Mouse (Mus musculus) heart, adult 2 months (tissue): Measurements from ENCODE around the gene Col8a2.

ENCODE experiments used
- CTCF ChIP-seq: fragments of 200-600 bp; IDR thresholded peaks from 2 replicates; pipeline ENCODE4 v1.8.1; 2022; ENCODE audit warnings: antibody characterized with exemption, mild to moderate bottlenecking, moderate library complexity
- POLR2A ChIP-seq: fragments of 200-500 bp; IDR thresholded peaks from 2 replicates; pipeline ENCODE4 v1.6.1; 2011; ENCODE audit warnings: mild to moderate bottlenecking, low read depth, low read length, control low read depth; ENCODE audit not compliant: insufficient read depth

DNA sequence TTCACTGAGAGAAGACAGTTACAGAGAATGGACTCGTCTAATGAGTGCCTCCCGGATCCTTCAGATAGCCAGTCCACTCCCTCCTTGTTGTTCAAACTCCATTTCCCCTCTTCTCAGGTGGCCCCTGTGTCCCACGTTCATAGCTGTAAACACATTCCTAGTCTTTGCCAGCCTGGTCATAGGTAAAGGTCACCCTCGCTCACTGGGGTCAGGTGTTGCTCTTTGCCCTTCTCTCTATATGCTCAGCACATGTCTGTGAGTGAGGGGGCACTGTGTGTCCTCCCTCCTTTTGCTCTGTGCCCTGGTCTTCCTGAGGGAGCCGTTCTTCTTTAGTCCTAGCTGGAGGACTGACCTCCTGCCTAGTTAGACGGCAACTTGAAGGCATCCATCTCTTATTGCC is 33.2 kb downstream of the Col8a2 start:
- no peak for TF ChIP-seq CTCF
- no peak for TF ChIP-seq POLR2A
